Mouse (Mus musculus): ENCODE results near the gene Crim1.

The Crim1 gene

DNA sequence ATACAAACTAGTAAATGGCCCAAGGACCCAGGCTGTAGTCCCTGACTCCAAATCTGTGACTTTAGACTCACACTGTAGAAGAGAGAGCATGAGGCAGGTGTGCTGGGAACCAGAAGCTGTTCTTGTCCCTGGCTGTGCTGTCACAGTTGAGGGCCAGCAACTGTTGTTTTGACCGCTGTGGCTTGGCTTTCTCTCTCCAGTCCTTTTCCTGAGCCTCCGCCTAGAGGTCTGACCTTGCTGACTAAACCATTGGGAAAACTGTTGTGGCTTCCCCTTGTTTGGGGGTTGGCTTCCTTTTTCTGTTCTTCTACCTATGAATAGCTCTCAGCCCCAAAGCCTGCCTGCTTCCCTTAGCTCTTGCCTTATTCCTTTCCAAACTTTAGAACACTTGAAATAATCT, 126.3 kb downstream of the Crim1 start:
- DNase-seq (ENCODE audit: low spot score in 2 of 2): no peak

DNA sequence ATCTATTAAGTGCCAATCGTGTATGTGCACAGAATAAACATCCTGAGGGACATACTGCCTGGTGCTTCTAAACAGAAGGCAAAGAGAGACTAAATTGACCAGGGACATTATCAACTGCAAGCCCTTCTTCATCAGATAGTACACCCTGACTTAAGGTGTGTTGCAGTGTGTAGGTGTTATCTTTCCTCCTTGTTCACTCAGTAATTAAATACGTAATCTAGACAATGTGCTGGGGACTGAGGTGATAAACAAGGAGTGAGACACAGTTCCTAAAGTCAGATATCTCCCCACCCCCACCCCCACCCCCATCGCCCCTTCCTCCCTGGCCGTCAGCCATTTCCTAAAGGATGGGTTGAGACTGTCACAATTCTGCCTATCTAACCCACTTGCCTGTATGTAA, 127.1 kb downstream of the Crim1 start:
- DNase-seq (ENCODE audit: low spot score in 2 of 2): no peak

DNA sequence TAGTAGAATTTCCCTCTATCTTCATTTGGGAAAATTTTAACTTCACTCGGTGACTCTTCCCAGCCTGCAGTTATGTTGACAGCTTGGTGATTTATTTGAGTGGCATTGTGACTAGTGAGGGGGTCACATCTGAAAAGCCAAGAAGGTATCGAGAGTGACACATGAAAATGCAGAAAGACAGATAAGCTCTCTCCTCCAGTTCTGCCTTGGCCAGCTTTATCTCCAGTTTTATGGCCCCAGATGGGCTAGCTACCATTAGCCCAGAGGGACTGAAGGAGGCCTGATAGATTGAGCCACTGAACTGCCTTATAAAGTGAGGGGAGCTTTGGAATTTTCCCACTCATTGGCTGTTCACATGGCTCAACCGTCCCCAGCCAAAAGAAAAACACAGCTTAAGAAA, 128.2 kb downstream of the Crim1 start:
- DNase-seq (ENCODE audit: low spot score in 2 of 2): no peak

DNA sequence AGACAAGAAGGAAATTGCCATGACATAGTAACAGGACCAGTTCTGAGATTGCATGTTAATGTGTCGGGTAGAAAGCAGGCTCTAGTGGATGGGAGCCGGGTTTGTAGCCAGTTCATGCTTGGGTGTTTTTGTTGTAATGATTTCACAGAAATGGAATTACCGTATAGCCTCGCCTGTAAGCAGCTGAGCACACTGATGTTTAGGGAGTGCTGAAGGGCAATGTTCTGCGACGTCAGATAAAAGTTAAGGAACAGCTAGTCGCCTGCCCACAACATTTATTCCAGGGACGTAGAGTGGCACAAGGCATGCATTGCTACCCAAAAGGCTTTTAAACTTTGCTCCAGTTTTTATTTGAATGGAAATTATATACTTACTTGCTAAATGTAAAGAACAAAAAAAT, 131.4 kb downstream of the Crim1 start:
- no peak for DNase-seq (ENCODE audit: low spot score in 2 of 2)

DNA sequence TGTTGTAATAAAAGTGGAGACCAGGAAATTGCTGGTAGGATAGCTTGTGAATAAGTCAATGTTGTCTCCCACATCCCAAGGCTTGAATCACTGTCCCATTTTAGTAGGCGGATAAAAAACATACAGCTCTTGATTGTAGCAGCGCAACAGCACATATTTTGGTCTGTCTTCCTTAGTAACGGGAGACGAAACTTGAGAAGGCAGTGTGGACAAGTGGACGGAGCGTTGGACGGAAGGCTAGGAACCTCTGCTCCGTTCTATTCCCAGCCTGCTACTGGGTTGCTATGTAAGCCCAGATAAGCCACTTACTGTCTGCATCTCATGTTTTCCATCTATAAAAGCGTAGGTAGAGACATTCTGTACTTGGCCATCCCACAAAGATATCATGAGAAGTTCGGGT, 133.2 kb downstream of the Crim1 start:
- no peak for DNase-seq (ENCODE audit: low spot score in 2 of 2)

DNA sequence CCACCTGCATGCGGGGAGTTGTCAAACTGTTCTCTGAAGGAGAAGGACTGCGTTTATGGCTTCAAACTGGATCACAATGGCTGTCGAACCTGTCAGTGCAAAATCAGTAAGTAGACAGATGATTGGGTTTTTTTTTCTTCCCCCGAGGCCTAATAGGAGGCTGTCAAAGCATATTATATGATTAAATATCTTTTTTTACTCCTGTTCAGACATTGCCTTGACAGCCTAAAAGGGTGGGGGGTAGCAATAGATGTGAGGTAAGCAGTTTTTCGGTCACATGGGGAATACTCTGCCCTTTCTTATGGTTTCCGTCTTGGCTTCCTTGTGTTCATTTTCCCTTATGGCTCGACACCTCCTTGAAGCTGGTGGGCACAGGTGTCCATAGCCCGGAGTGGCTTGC, 135.2 kb downstream of the Crim1 start:
- DNase-seq (ENCODE audit: low spot score in 2 of 2): no peak

DNA sequence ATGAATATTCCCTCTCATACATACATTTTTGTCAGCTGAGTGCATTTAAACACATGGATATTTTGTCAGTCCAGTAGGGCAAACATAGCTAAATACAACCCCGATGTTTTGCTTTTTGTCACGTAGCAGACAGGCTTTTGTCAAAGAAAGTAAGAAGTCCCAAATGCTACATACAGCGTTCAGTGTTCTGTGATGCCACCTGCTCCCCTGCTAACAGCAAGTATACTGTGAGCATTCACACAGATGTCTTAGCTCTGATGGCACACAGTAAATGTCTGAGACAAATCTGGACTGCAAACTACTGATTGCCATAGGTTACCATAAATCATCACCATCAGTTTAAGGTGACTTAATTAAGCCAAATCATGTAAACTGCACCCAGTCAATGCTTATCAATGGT, 143.6 kb downstream of the Crim1 start:
- no peak for DNase-seq (ENCODE audit: low spot score in 2 of 2)

DNA sequence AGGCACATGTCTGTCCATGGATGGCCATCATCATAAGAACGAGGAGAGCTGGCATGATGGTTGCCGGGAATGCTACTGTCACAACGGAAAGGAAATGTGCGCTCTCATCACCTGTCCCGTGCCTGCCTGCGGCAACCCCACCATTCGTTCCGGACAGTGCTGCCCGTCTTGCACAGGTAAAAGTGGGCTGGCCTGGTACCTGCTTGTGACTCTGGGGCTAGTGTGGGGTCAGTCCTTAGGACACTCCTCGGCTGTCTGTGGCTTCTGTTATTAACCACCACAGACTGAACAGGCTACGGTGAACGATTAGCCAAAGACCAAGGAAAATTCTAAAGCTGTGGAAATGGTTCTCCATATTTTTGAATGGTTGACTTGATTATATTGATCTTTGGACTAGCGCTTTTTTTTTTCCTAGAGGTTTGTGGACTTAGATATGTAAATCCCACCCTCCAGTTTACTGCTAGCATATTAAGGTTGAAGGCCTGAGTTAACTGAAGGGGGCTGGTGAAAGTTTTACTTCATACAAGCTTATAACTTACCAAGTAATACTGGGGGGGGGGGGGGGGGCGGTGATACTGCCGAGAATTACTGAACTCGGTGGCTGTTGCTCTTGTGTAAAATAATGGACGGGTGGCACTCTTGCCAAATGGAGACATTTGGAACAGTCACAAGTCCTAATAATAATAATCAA, 147.2 kb downstream of the Crim1 start:
- no peak for DNase-seq (ENCODE audit: low spot score in 2 of 2)

DNA sequence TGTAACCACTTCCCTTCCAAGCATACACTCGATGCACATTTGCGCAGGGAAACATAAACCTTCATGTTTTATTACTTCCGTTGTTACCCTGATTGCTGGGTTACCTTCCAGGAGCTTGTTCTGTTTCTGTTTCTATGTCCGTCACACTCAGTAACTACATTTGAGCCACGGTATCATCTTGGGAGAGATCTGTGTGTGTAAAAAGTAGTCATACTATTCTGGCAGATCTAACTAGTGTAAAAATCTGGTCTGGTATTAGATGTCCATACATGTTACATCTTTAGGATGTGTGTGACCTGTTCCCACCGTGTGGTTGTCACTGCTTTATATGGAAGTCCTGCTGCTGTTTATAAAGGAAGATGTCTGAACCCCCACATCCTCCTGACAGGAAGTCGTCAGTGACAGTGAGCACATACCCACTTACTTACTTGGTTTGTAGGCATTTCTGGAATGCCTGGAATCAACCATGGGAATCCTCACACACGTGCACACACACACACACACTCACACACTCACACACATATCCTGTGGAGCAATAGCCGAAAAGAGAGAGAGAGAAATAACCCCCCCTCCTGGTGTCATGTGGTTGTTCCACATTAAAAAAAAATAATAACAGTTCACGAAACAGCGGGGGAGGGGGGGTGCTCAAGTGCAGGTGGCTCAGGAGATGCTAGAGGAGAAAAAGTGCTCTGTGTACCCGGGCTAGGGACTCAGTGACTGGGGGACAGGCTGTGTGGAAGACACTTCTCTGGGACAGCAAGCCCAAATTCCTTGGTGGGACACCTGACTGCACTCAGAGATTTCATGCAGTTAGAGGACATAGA, 151.8 kb downstream of the Crim1 start:
- no peak for DNase-seq (ENCODE audit: low spot score in 2 of 2)

DNA sequence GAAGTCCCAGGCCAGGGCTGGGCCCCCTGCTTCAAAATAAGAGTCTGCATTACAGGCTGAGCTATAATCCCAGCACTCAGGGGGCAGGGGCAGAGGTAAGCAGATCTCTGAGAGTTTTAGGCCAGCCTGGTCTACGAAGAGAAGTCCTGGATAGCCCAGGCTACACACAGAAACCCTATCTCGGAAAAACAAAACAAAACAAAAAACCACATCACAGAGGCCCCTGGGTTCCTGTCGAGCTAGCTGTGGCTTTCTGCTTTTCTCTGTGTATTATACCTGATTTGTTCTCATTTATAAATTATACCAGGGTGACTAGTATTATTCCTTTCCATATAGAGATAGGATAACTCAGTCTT, 152.4 kb downstream of the Crim1 start:
- DNase-seq (ENCODE audit: low spot score in 2 of 2): no peak

DNA sequence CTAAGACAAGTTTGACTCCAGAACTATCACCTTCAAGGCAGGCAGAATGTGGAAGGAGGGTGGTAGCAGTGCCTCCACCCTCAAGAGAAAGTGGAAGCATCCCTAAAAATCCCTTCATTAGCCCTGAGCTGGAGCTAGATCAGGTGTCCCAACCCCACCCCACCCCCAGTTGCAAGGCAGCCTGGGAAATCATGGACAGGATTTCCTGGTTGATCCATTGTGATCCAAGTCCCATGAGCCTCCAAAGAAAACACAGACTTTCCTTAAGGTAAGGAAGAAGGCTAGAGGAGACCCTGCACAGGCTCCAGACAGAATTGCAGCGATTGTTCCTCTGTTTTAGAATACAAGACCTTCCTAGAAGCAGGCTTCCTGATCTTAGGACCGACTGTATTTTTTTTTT, 154.4 kb downstream of the Crim1 start:
- DNase-seq (ENCODE audit: low spot score in 2 of 2): no peak

DNA sequence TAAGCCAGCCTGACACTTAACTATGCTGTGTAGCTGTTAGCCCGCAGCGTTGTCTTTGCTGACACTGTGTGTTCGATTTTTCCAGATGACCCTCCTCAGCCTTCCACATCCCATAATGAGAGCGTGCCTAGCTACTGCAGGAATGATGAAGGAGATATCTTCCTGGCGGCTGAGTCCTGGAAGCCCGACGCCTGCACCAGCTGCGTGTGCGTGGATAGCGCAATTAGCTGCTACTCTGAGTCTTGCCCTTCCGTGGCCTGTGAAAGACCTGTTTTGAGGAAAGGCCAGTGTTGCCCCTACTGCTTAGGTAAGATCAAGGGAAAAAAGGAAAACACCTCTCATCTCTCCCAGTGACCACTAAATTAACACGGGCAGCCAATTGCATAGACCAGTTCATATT, 154.8 kb downstream of the Crim1 start:
- DNase-seq (ENCODE audit: low spot score in 2 of 2): no peak

DNA sequence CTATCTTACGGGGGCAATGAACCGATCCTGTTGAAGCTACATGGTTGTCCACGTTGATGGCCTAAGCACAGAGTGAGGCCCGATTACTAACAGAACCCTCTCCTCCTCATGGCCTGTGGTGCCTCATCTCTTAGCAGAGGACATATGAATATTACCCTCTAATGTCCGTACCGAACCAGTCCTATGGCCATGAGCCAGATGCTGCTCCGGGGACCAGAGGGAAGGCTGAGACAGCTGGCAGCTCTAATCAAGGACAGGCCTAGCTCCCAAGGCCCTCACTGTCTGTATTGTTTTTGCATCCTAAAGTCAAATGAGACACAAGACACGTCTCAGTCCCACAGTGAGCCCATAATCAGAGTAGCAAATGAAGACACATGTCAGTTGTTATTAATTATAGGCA, 155.6 kb downstream of the Crim1 start:
- DNase-seq (ENCODE audit: low spot score in 2 of 2): no peak

DNA sequence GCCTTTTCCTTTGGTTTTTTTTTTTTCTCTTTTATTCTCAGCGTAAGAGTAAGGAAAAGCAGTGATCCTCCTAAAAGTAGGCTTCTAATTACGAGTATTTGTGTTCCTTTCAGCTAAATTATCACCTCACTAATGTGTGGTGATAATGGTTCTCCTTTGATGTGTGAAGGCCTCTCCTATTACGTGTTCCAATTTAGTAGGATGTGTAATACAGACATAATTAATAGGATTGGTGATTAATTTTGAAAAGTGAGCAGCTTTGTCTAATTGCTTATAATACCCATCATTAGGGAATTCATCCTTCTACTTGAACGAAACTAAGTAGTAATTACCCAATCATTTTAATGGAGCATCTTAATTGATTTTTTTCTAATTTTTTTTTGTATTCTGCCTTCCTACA, 157.7 kb downstream of the Crim1 start:
- no peak for DNase-seq (ENCODE audit: low spot score in 2 of 2)

DNA sequence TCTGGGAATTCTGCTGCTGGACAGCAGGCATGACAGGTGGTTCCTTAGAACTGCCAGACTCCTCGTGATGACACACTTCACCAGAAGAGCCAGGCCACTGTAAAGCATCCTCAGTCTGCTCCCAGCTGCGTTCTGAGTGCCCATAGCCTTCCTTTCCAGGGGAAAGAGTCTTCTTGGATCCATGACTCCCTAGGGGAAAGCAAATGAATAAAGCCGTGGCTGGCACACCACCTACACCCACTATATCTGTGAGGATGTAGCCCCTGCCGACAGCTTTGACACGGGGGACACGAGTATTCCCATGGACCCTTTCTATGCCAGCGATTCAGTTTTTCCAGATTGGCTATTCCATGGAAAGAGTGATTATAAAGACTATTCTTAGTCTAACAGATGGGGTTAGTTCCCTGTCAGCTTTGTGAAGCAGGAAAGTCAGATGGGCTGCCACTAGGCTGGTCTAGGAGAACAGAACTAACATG, 158.2 kb downstream of the Crim1 start:
- DNase-seq (ENCODE audit: low spot score in 2 of 2): no peak

DNA sequence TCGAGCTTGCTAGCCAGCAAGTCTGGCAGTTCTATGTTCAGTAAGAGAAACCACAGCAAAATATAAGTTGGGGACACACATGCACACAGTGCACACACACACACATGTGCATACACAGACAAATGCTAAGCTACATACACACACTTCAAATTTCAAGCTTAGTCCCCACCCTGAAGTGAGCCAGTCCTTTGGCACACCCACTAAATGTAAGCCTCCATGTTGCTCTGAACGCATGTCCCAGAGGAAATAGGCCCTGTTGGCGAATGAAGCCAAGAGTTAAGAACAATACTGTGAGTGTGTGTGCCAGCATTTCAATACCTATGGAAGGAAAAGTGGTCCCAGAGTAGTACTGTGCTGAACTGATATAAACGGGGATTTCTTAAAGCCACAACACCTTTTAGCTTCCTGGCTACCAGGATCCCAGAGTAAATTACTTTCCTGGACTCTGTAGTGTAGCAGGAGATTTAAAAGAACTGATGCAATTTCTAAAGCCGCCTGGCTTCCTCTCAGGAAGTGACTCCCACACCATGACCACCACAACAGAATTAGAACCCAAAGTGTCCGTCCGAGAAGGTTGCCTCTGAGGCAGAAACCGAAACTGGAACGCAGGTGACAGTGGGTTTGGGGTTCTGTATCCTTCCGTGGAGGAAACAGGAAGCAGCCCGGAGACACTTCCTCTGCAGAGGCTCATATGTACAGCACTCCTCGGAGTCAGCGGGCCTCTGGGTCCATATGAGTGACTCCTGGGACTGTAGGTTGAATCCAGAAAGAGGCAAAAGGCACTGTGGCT, 162.1 kb downstream of the Crim1 start:
- no peak for DNase-seq (ENCODE audit: low spot score in 2 of 2)

DNA sequence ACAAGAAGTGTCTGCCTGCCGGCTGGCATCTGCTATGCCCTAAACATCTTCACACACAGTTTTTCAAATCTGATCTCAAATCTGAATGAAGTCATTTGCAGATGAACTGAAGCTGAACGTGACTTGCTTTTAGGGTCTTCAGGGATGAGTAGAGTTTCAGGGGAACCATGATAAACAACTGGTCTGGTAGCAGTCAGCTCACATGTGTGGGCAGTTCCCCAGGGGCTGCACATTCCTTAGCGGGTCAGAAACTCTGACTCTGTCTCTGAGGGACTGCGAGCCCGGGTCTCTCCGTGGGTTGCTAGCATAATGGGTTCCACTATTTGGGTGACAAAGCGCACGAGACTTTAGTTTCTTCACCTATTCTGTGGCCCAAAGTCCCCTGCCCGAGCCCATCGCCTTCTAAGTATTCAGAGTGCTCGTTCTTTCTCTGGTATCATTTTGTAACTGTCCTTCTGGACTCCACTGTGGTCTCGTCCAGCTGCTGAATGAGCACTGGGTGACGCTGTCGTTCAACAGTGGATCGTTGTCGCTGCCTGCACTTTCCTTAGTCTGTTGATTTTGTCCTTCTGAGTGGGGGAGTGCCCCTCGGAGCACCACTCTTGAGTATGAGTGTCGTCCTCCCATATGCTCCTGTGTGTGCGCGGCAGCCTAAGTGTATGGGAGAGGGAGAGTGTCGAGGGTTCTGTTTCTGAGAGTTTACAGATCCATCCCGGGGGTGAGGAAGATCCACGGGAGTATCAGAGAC, 164.7 kb downstream of the Crim1 start:
- no peak for DNase-seq (ENCODE audit: low spot score in 2 of 2)

DNA sequence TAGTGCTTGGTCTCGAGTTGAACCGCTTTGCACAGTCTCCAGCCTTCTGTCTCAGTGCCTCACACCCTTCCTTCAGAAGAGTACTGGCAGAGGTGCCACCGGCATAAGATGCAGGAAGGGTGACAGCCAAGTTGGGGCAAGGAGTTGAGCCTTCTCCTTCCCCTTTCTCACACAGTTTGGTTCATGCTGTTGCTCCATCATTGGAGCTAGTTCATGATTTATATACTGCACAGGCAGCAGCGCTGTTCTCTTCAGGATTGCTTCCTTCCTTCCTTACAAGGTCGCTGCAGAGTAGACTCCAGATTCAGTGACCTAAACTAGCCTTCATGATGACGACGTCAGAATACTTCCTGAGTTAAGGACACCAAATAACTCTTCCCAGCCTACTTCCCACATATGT, 166.0 kb downstream of the Crim1 start:
- no peak for DNase-seq (ENCODE audit: low spot score in 2 of 2)

DNA sequence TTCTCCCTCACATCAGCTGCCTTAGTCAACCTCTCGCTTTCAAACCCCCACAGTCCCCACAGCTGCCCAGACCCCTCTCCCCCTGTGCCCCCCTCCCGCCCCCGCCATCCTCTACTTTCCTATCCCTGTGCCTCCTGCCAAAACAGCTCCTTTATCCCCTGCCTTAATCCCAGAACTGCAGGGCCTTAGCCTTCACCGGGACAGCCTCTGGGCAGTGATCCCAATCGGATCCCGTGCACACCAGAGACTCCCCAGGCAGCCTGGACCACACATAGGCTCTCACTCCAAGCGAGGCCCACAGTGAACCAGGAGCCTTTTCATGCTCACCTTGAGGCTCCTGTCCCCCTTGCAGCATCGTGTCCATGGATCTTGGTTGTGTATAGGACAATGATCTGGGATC, 168.4 kb downstream of the Crim1 start:
- DNase-seq (ENCODE audit: low spot score in 2 of 2): no peak

DNA sequence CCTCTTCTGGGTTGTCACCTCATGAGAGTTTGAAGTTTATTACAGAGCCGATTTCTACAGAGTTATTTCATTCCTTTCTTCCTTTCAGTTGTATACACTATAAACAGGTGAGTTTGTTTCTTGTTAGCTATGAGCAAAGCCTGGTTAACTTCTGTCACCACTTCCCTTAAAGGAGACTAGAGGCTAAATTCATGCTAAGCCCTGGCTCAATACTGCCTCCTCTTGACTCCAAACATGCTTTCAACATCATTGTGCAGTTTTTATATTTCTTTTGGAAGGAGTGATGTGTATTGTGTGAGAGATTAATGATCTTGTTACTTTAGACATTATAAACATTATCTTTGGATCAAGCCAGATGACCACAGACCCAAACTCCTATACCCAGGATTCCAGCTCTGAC, 170.4 kb downstream of the Crim1 start:
- no peak for DNase-seq (ENCODE audit: low spot score in 2 of 2)

DNA sequence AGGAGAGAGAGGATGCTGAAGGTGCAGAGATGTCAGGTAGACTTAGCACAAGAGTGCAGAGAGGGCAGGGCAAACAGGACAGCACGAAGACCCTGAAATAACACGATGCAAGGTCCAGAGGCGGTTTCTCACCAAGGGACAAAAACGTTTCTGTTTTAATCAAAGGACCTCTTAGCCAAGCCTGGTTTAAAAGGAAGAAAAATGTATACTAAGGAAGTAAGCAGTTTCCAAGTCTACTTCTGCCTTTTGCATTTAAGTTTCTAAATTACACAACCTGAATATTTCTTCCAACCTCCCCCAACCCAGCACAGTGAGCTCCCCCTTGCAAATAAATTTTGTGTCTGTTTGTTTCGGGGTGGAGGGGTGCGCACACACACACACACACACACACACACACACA, 173.1 kb downstream of the Crim1 start:
- DNase-seq (ENCODE audit: low spot score in 2 of 2): no peak

DNA sequence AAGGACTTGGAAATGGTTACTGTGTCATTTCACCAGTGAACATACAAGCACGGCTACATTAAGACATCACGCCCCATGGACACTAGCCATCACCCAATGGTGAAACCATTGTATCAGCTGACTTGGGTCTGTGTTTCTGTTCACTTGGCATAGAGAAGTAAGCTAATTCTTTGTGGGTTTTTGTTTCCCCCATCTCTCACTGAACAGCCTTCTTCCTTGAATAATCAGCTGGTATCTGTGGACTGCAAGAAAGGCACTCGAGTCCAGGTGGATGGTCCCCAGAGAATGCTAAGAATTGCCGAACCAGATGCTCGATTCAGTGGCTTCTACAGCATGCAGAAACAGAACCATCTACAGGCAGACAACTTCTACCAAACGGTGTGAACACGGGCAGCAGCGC, 173.8 kb downstream of the Crim1 start:
- no peak for DNase-seq (ENCODE audit: low spot score in 2 of 2)
